Comparison of ENCODE assay signal across 10 mouse cellular contexts in genomic region chr9:63856065-63856736, GRCm38 (mm10).
DNase-seq lines count a peak whose midpoint lies in the region; ATAC-seq and TF ChIP-seq lines count a peak whose summit lies in the region.
"Had no signal": no experiment of that assay in that cellular context is flagged by ENCODE, and none has a peak within 500 bp of the region (broad histone marks: within the 10 kb centered on the region; RNA-seq: fewer than 3 reads in every experiment).

No protein-coding gene starts in this region.

- no peak overlapping the region for H3K4me3 ChIP-seq in forebrain, embryonic 14.5 days (ENCODE audit: low read depth, low read length)
- H3K4me3 ChIP-seq in forebrain, embryonic 11.5 days (ENCODE audit: low read depth, low read length), result no peak overlapping the region
- H3K4me3 ChIP-seq in left cerebral cortex, adult 2 months, result no peak overlapping the region
- H3K4me3 ChIP-seq in liver, embryonic 11.5 days (ENCODE audit: low read depth, low read length), result no peak overlapping the region
- H3K4me3 ChIP-seq: megakaryocyte, embryonic 14.5 days had no signal

- no peak overlapping the region for H3K9ac ChIP-seq in forebrain, embryonic 14.5 days (ENCODE audit: low read length)
- no peak overlapping the region for H3K9ac ChIP-seq in forebrain, embryonic 11.5 days (ENCODE audit: low read length)
- no peak overlapping the region for H3K9ac ChIP-seq in liver, embryonic 11.5 days (ENCODE audit: low read depth, low read length)

- no peak for TF ChIP-seq CTCF in left cerebral cortex, adult 2 months (IDR thresholded peaks at IDR 0.05)

- ATAC-seq in forebrain, embryonic 14.5 days, result peak; percentile 86; the same call in 1 of the 2 replicates
- no peak for ATAC-seq in forebrain, embryonic 11.5 days (replicated peaks; ENCODE audit: low FRiP score)
- ATAC-seq in liver, embryonic 11.5 days (replicated peaks; ENCODE audit: low FRiP score), result no peak

- WGBS in forebrain, embryonic 14.5 days, result 54% methylated on average over 9 of the region's 9 CpGs
- WGBS in forebrain, embryonic 11.5 days, result 84% methylated on average over 9 of the region's 9 CpGs
- 76% methylated on average over 9 of the region's 9 CpGs for WGBS in liver, embryonic 11.5 days

- DNase-seq in forebrain, embryonic 14.5 days (ENCODE audit: low spot score), result peak; percentile 90
- DNase-seq in forebrain, embryonic 11.5 days (ENCODE audit: low spot score), result no peak
- DNase-seq in 3T3-L1 (ENCODE audit: low read depth, low spot score), result peak; percentile 33
- DNase-seq in kidney, adult 18-20 months, result peak; percentile 57
- DNase-seq in left cerebral cortex, adult 2 months (ENCODE audit: extremely low spot score in 1 of 2, low spot score in 2 of 2), result peak; percentile 58 to 65
- no peak for DNase-seq in yolk sac, embryonic 10.5 days (ENCODE audit: low spot score)
- no peak for DNase-seq in liver, embryonic 11.5 days (ENCODE audit: low spot score)
- DNase-seq in adrenal gland, adult 8-10 months, result no peak

- intact Hi-C loops in left cerebral cortex, adult 2 months (cut with DNase I), result no loop called here

- H3K36me3 ChIP-seq in forebrain, embryonic 14.5 days (ENCODE audit: control insufficient read depth, insufficient read depth, low read length), result no peaks in the 10 kb centered on the region
- no peaks in the 10 kb centered on the region for H3K36me3 ChIP-seq in forebrain, embryonic 11.5 days (ENCODE audit: control insufficient read depth, insufficient read depth, low read length)
- no peaks in the 10 kb centered on the region for H3K36me3 ChIP-seq in liver, embryonic 11.5 days (ENCODE audit: control insufficient read depth, insufficient read depth, low read length)

- no peak overlapping the region for H3K4me2 ChIP-seq in forebrain, embryonic 14.5 days (ENCODE audit: low read length)
- H3K4me2 ChIP-seq in forebrain, embryonic 11.5 days (ENCODE audit: low read depth, low read length, severe bottlenecking), result no peak overlapping the region
- H3K4me2 ChIP-seq in liver, embryonic 11.5 days, result no peak overlapping the region

- peaks cover 4% of the 10 kb centered on the region; the same call in 1 of the 2 replicates for H3K4me1 ChIP-seq in forebrain, embryonic 14.5 days (ENCODE audit: control insufficient read depth, insufficient read depth, low read length)
- H3K4me1 ChIP-seq in forebrain, embryonic 11.5 days (replicated peaks; ENCODE audit: control insufficient read depth, insufficient read depth, low read length), result no peaks in the 10 kb centered on the region
- no peaks in the 10 kb centered on the region for H3K4me1 ChIP-seq in liver, embryonic 11.5 days (replicated peaks; ENCODE audit: control insufficient read depth, insufficient read depth, low read length)

- H3K27me3 ChIP-seq in forebrain, embryonic 14.5 days (replicated peaks; ENCODE audit: control insufficient read depth, insufficient read depth, low read length), result no peaks in the 10 kb centered on the region
- no peaks in the 10 kb centered on the region for H3K27me3 ChIP-seq in forebrain, embryonic 11.5 days (ENCODE audit: control insufficient read depth, insufficient read depth, low read length)
- H3K27me3 ChIP-seq in liver, embryonic 11.5 days (replicated peaks; ENCODE audit: control insufficient read depth, insufficient read depth, low read length), result no peaks in the 10 kb centered on the region
- H3K27me3 ChIP-seq: CH12.LX had no signal

- no peaks in the 10 kb centered on the region for H3K9me3 ChIP-seq in forebrain, embryonic 14.5 days (replicated peaks; ENCODE audit: control insufficient read depth, low read length)
- H3K9me3 ChIP-seq in forebrain, embryonic 11.5 days (ENCODE audit: control insufficient read depth, low read length), result no peaks in the 10 kb centered on the region
- no peaks in the 10 kb centered on the region for H3K9me3 ChIP-seq in liver, embryonic 11.5 days (ENCODE audit: control insufficient read depth, low read length)

- no peak overlapping the region; the same call in 1 of the 2 replicates for H3K27ac ChIP-seq in forebrain, embryonic 14.5 days (ENCODE audit: low read depth, low read length)
- H3K27ac ChIP-seq in forebrain, embryonic 11.5 days (ENCODE audit: low read depth, low read length), result no peak overlapping the region
- H3K27ac ChIP-seq in left cerebral cortex, adult 2 months, result no peak overlapping the region
- no peak overlapping the region for H3K27ac ChIP-seq in liver, embryonic 11.5 days (ENCODE audit: low read depth, low read length)

Comparison
In these comparisons a context has a peak if more than half of its experiments do, and no peak if none do; other contexts are left out.
1. DNase-seq: peak in forebrain, embryonic 14.5 days (single experiment), 3T3-L1 (single experiment), kidney, adult 18-20 months (single experiment) and left cerebral cortex, adult 2 months (2 of 2); none in forebrain, embryonic 11.5 days (single experiment), yolk sac, embryonic 10.5 days (single experiment), liver, embryonic 11.5 days (single experiment) and adrenal gland, adult 8-10 months (single experiment).